Mouse (Mus musculus) thymus, postnatal 0 days (tissue): ENCODE measurements around the gene Mrtfb. TPM values are rescaled to one million over a fixed set of nuclear protein-coding genes. Genes with fewer than 3 reads are reported as not detected.
A peak's percentile ranks its signal among the peaks of the same experiment; 100 is the strongest.

ENCODE experiments used
- DNase-seq: peaks from one replicate; pipeline ENCODE4 v3.0.0-alpha.2; 2015; ENCODE audit warnings: low spot score
- polyA plus RNA-seq: library from polyadenylated mRNA; unstranded; fragments of >200 nt; fragmentation: Nextera tagmentation; extraction: Ambion mirVana; gene quantifications from 2 replicates; pipeline ENCODE4 v1.2.1, GENCODE M21; 2015

Mrtfb gene
- polyA plus RNA-seq: 12.0 and 14.4 TPM in 2 replicates

DNA sequence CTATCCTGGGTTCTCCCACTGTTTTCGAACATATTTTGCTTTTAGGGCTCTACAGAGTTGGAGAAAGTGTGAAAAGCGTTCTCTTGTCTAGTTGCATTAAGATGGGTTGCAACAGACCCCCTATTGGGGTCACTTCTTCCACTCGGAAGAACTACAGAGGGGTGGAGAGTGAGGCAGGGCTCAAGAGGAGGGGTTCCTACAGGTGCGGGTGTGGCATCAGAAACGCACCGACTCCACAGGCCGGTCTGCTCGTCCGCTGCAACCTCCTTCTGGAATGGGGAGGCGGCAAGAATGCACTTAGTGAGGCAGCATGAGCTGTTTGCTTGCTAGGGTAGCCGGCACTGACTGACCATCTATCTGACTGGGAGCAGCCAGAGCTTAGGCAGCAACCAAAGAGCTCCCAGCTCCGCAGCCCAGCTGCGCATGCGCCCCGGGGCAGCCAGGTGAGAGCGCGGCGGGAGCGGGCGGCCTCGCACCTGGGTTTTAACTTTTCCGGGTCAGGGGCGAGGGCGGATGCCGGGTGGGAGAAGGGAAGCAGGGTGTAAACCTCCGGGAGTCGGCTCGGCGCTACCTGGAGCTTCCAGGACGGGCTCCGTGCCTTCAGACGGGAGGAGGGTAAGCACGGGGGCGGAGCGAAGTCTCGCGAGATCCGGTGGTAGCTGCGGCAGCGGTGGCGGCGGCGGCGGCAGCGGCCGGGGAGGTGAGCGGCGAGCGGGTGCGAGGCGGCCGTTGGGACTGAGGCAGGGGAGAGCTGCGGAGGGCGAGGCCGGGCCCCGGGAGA lies at the start of gene Mrtfb:
Mrtfb (plus strand) TSS at position 627 of the 781 bp plus-strand sequence.
- DNase-seq: peak; percentile 88

DNA sequence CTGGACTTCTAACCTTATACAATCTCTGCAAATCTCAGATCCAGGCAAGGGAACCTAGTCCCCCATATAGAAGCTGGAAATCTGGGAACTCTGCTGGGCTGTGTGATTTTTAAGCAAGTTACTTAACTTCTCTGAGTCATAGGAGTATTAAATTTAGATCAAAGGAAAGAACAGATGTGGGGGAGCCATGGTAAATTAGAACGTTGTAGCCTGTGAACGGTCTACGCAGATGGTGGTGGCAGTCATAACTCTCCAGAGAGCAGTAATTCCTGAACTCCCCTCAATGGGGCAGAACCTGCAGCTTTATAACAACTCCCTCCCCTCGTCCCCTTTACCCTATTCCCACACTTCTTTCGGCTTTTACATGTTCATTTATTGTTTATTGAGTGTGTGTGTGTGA lies 48.6 kb upstream of the Mrtfb start:
- DNase-seq: no peak

DNA sequence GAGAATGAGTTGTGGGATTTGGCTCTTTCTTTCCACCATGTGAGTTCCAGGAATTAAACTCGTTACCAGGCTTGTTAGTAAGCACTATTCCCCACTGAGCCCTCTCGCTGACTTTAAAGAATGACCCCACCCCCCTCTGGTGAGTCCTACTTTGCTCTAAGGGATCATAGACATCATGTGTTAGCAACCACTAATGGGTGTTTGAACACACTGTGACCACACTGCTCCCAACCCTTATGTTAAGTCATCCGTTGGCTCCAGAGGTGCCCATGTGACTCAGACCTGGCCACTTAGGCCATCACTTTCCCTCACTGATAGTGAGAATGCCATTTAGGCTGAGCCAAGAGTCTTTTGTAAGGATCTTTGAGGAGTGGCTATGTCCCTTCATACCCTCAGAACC lies 48.2 kb upstream of the Mrtfb start:
- no peak for DNase-seq

DNA sequence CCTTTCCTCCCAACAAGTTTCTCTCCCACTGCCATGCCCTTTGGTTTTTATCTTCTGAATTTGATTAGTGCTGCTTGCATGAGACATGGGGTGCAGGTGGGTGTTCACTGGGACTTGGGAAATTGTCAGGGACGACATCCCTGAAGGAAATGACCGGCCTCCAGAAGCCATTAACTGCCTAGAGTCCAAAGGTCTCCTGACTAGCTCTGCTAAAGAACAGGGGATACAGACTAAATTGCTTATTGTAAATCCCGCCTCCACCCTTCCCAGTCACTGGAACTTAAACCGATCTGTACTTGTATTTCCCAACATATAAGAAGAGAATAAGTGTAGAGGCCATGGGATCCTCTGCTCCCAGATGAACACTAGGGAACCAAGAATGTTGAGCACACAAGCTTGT lies 43.5 kb upstream of the Mrtfb start:
- no peak for DNase-seq

DNA sequence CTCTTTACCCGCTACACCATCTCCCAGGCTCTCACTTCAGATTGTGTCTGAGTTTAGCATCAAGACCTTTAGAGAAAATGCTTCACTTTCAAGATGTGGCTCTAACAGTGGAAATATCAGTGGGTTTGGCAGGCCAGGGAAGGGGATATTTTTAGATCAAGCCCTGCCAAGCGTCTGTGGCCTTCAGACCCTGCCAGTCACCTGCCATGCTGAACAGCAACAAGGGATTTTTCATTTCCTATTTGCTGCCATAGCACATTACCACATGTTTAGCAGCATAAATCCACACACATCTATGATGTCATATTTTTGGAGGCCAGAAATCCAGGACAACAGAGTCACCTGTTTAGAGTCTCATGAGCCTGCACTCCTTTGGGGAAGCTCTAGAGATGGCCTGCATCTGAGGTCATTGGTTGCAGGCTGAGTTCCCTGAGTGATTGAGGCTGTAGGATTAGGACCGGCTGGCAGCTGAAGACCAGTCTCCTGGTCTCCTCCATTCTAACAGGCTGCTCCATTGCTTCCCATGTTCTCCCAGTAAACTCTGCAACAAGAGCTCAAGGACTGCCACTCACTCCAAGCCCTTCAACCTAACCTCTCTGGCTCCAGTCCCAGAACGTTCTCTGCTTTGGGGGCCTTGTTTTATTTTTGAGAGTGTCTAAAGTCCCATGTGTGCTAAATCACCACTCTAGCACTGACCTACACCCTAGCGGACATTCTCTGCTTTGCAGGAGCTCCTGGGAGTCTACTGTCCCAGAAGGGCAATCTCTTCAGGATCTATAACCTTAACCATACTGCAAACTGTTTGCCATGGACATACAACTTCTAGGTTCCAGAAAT lies 39.9 kb upstream of the Mrtfb start:
- DNase-seq: no peak

DNA sequence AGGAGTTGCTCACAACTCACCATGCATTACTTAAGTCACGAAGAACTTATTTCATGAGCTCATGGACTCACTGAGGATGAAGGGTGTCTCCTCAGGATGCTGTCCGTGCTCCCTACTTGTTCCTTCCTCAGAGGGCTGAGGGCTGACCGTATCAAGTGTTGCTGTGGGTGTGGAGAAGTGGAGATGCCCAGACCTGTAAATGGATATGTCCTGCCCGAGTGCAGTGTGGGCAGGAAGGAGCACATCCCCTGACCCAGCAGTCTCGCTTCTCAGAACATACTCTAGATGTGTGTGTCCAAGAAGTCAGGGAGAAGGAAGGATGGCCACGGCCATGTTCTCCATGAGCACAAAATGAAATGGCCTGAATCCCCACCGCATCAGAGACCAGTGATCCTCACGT lies 38.3 kb upstream of the Mrtfb start:
- DNase-seq: no peak

DNA sequence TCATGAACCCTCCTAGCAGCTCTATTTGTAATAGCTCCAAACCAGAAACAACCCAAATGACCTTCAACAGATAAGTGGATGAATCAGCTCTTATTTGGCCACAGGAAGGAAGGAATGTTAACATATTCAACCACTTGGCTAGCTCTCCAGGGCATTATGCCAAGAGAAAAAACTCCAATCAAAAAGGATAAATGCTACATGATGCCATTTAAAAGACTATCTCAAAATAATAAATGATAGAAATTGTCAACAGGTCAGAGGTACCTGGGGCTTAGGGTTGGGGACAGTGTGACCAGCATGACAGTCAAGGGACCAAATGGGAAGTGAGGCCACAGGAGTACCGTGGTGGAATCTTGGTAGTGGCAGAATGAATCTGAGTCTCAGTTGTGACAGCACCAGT lies 34.8 kb upstream of the Mrtfb start:
- no peak for DNase-seq

DNA sequence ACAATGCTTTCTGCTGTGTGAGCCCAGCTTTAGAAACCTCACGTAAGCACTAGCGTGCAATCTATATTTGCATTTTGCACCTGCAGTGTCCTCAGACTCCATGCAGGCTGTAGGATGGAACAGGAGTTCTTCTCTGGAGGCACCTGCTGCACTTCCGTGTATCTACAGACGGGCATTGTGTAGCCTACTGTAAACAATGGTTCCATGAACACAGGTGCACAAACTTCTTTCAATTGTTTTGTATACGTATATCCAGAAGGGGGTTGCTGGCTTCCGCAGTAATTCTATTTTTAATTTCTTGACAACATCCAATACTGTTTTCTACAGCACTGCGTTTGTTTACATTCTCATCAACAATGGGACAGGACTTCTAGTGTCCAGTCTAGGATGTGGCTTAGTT lies 24.2 kb upstream of the Mrtfb start:
- DNase-seq: no peak

DNA sequence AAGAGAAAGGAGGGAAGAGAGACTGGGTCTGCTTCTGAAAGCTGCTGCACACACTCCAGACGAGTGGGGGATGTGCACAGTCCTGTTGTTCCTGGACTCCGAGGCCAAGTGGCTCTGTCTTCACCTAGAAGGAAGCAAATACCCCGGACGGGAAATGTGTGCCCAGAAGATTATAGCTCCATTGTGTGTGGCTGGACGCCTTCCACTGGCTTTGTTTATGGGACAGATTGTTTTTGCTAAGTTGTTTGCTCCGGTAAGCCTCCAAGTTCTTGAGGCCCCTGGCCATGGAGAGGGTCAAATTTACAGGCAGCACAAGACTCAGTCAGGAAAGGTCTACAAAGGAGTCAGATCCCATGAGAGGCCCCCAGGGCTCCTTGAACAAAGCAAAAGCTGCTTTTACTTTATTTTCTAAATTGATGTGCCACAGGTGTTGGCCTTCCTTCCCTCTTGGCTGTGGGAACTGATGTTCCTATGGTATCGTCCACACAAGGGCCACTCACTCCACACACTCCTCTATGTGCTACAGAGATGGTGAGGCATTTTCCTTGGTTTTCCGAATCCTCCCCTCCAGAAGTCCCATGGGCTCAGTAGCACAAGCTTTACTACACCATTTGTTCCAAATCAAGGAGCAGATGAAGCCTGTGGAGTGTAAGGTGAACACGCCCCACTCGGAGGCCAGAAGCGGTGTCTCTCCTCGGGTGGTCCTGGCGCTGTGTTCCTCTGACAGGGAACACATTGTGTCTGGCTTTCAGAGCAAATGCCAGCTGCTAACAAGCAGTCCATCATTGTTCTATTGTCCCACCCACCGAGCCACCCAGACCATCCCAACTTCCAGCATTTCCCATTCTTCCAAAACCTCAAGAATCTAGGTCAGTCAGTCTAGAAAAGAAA lies 23.1 kb upstream of the Mrtfb start:
- no peak for DNase-seq

DNA sequence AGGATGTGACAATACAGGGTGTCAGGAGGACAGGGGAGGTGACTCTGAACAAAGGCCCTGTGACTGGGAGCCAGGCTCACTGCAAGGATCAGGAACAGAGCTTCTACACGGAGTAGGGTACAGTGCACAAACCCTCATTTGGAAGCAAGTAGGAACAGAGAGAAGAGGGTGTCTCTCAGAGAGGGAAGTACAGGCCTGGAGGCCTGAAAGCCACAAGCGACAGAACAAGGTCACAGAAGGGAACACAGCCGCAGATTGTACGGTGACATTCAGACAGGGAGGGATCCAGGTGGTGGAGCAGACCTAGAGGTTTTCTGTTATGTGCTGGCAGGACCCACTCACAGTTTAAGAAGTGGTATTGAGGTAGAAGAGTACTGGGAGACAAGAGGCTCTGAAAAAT lies 17.2 kb upstream of the Mrtfb start:
- DNase-seq: peak; percentile 9

DNA sequence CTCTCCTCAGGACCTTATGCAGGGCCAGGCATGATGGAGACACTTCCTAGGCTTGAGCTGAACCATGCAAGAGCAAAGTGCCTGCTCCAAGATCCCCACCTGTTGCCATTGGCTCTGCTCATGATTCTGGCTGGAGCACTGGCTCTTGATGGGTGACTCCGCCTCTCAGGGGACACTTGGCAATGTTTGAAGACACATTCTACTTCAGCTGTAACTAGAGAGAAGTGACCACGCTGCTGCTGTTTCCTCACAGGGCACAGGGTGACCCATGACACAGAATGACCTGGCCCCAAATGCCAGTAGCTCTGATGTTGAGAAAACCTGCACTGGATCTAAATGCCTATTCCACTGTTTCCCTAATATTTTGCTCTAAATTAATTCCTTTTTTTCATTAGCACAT lies 16.7 kb upstream of the Mrtfb start:
- no peak for DNase-seq

DNA sequence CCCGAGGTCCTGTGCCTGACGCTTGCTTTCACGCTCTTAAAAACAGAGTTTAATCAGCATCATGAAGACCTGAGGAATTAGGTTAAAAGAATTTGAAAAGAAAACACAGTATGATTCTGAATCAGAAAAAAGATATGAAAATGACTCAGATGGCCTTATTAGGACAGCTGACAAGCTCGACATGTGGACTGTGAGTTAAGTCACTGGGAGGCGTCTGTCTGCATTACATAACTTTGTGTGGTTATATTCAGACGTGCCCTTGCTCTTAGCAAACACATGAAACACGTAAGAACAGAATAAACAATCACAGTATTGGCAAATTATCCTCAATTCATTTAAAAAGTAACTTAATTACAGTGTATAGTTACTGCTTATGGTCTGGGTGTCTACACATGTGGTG lies 16.0 kb upstream of the Mrtfb start:
- no peak for DNase-seq

DNA sequence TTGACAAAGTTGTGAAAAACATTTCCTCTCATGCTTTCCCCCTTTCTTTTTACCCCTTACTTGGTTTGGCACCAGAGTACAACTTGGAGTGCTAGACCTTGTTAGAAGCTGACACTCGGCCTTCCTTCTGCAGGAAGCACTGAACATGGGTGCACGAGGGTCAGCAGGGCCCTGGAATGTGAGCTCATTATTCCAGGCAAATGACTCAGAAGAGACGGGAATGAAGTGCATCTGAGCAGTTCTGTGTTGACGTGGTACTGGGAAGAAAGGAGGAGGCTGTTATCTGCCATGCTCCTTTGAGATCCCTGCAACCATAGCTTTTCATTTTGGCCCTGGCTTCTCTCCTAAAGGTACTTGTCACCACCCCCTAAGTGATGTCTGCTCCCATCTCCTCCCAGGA lies 10.6 kb upstream of the Mrtfb start:
- no peak for DNase-seq

DNA sequence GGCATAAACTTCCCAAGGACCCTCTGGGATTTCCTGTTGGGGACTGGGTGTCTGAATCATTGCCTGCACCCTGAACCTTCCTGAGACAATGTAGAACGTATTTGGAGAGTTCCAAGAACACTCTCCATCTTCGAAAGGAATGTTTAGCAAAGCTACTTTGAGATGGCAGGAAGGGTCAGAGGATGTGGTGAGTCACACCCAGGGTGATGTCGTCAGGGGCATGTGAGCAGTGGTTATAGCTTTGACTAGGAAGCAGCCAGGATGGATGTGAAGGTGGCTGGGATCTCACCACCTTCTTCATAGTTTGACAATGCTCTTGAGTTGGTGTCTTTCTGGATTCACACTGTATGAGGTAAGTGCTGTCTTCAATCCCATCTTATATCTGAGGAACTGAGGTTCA lies 9.4 kb upstream of the Mrtfb start:
- no peak for DNase-seq

DNA sequence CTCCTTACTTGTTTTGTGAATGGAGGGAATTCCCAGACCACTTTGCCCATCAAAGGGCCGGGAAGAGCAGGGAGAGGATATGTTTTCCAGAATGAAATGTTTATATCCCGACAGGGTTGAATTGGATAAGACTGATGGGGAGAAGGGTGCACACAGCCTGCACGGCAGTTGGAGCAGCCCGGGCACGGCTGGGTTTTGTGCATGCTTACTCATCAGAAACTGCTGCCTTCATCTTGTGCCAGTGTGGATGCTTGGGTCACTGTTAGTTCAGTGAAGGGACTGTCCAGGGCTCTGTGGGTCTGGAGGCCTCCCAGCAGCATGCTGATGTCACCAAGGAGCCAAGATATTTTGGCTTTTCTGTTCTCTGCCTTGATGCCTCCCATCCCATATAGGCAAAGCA lies 6.2 kb upstream of the Mrtfb start:
- DNase-seq: no peak

DNA sequence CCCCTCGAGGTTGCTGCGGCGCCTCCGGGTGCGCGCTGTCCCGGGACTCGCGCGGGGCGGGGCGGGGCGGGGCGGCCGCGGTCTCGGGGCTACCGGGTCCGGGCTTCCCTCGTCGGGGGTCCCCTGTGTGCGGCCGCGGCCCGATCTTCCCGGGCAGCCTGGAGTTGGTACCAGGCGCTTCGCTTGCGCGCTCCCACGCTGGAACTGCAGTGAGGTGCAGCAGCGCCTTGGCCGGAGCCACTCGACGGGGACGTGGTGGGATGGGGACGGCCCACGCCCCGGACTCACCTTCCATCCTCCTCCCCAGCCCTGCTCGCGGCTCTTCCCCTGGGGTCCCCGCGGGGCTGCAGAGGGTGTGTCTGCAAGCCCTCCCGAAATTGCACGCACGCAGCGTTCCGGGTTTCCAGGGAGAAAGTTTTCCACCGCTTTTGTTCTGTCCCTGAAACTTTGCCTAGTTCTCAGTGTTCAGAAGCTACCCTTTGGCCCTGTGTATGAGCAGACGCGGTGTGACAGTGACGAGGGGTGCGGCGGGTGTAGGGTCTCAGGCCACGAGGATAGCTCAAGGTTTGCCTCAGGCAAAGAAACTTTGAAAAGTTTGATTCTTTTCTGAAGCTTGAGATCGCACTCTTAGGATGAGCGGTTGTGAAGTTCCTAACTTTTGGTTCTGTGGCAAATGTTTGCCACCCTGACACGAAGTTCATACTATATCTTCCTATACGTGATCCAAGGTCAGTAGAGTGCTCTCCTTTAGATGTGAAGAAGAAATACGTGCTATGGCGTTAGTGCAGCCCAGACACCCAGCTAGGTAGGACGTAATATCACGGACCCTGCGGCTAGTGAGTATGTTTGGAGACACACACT lies 616 bp downstream of the Mrtfb start:
- no peak for DNase-seq

DNA sequence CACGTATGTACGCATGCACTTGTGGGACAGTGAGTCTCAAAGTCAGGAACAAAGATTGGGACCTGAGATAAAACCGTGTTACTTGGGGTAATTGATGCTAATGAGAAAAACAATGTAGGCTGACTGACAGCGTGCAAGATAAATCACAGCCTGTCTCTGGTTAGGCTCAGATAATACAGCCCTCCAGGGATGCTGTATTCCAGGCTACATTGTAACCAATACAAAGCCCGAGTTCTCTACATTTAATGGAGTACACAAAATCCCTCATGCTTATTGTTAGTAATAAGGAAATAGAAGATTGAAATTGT lies 1.2 kb downstream of the Mrtfb start:
- DNase-seq: no peak

DNA sequence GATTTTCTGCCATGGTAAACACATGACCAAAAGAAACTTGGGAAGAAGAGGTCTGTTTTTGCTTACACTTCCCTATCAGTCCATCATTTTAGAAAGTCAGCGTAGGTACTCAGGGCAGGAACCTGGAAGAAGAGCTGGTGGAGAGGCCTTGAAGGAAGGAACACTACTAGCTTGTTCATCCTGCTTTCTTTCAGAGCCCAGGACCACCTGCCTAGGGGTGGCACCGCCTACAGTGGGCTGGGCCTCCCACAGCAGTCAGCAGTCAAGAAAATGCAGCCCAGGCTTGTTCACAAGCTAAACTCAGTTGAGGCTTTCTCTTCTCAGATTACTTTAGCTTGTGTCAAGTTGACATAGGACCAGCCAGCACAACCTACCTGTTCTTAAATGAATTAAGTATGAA lies 2.7 kb downstream of the Mrtfb start:
- no peak for DNase-seq

DNA sequence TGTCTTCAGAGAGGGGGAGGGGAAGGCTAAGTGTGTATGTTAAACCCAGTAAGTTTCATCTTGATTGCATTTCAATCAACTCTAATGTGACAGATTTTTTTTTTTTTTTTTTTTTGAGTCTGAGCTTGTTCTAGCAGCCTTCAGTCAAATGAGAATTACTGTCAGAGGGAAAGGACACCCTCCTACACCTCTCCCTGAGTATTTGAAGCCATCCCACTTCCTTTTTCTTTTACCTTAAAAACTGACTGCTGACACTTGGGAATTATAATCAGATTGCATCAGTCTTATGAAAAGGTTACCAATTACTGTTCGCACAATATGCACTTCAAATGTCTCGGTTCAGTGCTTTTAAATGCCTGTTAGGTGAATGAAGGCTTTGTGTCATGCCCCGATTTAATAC lies 10.0 kb downstream of the Mrtfb start:
- DNase-seq: no peak

DNA sequence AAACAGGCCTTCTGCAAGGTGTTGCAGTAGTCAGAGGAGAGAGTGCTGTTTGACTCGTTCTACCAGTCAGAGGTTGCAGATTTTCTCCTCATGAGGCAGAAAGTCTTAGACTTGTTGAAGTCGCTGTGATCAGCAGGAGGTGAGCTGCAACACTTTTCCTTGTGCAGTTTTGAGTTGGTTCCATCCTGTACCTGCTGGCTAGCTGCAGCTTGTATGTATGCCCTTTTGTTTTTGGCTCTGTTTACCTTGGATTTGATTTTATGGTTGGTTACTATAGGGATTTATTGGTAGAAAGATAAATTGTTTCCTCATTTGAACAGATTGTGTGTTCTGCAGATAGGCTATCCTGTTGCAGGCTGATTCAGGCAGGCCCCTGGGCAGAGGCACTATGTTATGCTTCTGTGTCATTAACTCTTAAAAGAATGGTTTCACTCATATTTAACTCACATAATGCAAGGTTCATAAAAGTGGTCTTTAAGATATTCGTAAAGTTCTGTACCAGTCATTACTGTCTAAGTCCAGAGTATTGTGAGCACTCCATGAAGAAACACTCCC lies 11.1 kb downstream of the Mrtfb start:
- DNase-seq: no peak

DNA sequence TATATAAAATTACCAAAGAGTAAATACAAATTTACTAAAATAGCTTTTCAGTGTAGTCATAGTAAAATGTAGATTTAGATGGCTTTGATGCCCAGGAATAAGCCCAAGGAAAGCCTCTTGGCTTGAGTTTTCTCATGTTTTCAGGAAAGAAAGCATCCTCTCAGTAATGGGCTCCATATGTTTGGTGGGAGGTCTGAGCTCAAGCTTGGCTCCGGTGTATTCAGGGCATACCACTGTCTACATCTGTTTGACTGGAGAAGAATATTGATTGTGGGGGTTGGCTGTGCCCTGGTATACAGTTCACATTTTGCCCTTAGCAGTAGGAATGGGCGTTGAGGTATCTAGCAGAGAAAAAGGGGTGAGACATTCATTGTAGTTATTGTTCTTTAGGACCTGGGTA lies 13.1 kb downstream of the Mrtfb start:
- no peak for DNase-seq
